Mouse (Mus musculus): Measurements from ENCODE around the gene Vangl1. TPM values are rescaled to one million over a fixed set of nuclear protein-coding genes. Genes with fewer than 3 reads are reported as not detected.
"Not testable (repeated sequence)": the region's sequence is repeated elsewhere in the genome, so short reads cannot be mapped to it uniquely, and the experiment has no call there.

Vangl1 gene
- polyA plus RNA-seq, 2 experiments: 62.2 to 62.8 TPM

DNA sequence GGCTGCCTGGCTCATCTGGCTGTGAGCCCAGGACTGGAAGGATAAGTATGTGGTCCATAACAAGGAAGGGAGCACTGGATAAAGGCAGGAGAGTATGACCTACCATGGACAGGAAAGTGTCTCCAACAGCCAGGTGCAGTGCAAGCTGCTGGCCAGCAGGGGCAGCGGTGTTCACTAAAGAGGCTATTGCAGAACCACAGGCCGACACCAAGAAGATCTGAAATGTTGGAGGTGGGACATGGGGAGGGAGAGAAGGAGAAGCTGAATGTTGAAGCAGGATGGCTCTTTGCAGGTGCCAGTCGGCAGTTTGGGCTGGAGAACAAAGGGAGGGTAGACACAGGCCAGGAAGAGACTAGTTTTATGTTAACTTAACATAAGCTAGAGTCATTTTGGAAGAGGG lies 6.3 kb upstream of the Vangl1 start:
- peaks cover 10% of the 10 kb centered on the region for H3K27me3 ChIP-seq (ENCODE audit: control insufficient read depth, insufficient read depth, low read length)
- H3K9me3 ChIP-seq (ENCODE audit: control insufficient read depth, low read length): no peaks in the 10 kb centered on the region
- no peak overlapping the region for H3K27ac ChIP-seq
- no peaks in the 10 kb centered on the region for H3K36me3 ChIP-seq (replicated peaks; ENCODE audit: control insufficient read depth, insufficient read depth, low read depth)
- TF ChIP-seq EP300 (IDR thresholded peaks at IDR 0.05; ENCODE audit: low read depth) (no peak), CTCF (IDR thresholded peaks at IDR 0.05; ENCODE audit: low read depth) (peak; percentile 98)
- 54% methylated on average over 3 of the region's 3 CpGs for WGBS (ENCODE audit: insufficient replicate concordance)
- ATAC-seq (ENCODE audit: insufficient read depth) (no peak), DNase-seq (ENCODE audit: low read depth in 3 of 3, low spot score in 3 of 3) (peak in 2 of 3 experiments; percentile 7 to 19)
- no peaks in the 10 kb centered on the region for H3K4me1 ChIP-seq (replicated peaks; ENCODE audit: control insufficient read depth in 2 of 2, insufficient read depth in 2 of 2, low read length in 1 of 2)
- no peak overlapping the region for H3K4me2 ChIP-seq (ENCODE audit: low read depth)
- H3K9ac ChIP-seq (replicated peaks): no peak overlapping the region
- H3K4me3 ChIP-seq (ENCODE audit: insufficient read depth in 1 of 2, low read depth in 2 of 2, low read length in 2 of 2): no peak overlapping the region

DNA sequence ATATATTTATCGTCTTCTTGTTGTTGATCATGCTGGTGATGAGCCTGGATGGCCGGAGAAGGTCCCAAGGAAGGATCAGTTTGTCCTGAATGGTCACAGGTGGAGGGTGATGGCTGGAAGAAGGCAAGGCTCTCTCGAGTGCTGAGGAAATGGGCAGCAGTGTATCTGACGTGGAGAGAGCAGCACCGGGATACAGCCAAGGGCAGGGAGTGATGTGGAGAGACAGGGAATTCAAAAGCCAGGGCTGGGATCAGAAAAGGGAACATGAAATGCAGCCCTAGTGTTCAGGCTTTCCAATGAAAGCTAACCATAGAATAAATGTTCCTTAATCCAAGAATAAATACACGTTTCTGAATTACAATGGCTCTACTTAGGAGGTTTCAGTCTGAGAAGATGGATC lies 4.4 kb upstream of the Vangl1 start:
- Histone ChIP-seq H3K4me1 (replicated peaks; ENCODE audit: control insufficient read depth in 2 of 2, insufficient read depth in 2 of 2, low read length in 1 of 2) (no peaks in the 10 kb centered on the region), H3K9me3 (ENCODE audit: control insufficient read depth, low read length) (no peaks in the 10 kb centered on the region), H3K4me2 (ENCODE audit: low read depth) (no peak overlapping the region), H3K4me3 (ENCODE audit: insufficient read depth in 1 of 2, low read depth in 2 of 2, low read length in 2 of 2) (no peak overlapping the region), H3K9ac (replicated peaks) (no peak overlapping the region), H3K27ac (no peak overlapping the region), H3K36me3 (replicated peaks; ENCODE audit: control insufficient read depth, insufficient read depth, low read depth) (no peaks in the 10 kb centered on the region), H3K27me3 (ENCODE audit: control insufficient read depth, insufficient read depth, low read length) (peaks cover 29% of the 10 kb centered on the region)
- DNase-seq (ENCODE audit: low read depth in 3 of 3, low spot score in 3 of 3) (no peak), ATAC-seq (ENCODE audit: insufficient read depth) (no peak)
- WGBS (ENCODE audit: insufficient replicate concordance): 61% methylated on average over 6 of the region's 6 CpGs
- TF ChIP-seq CTCF (IDR thresholded peaks at IDR 0.05; ENCODE audit: low read depth): no peak
- no peak for TF ChIP-seq EP300 (IDR thresholded peaks at IDR 0.05; ENCODE audit: low read depth)

DNA sequence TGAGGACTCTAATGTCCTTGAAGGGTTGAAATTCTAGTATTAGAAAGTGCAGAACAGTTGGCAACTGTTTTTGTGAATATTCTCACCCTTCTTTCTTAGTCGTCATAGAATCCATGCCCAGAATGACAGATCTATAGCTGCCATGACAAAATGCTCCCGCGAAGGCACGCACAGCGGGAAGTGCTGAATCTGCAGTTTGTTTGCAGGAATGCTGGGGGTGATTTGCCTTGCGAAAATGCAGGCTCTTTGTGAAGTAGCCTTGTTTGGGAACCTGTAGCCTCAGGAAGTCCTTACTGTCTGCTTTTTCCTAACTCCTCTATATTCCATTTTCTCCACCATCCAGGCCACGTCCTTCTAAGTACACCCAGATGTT lies 951 bp upstream of the Vangl1 start:
- no peak for DNase-seq (ENCODE audit: low read depth in 3 of 3, low spot score in 3 of 3)
- H3K27ac ChIP-seq: no peak overlapping the region
- no peak overlapping the region for H3K4me3 ChIP-seq (ENCODE audit: insufficient read depth in 1 of 2, low read depth in 2 of 2, low read length in 2 of 2)
- no peak overlapping the region for H3K4me2 ChIP-seq (ENCODE audit: low read depth)
- H3K27me3 ChIP-seq (ENCODE audit: control insufficient read depth, insufficient read depth, low read length): peaks cover 52% of the 10 kb centered on the region
- H3K4me1 ChIP-seq (replicated peaks; ENCODE audit: control insufficient read depth in 2 of 2, insufficient read depth in 2 of 2, low read length in 1 of 2): no peaks in the 10 kb centered on the region
- no peak for ATAC-seq (ENCODE audit: insufficient read depth)
- H3K9me3 ChIP-seq (ENCODE audit: control insufficient read depth, low read length): no peaks in the 10 kb centered on the region
- no peaks in the 10 kb centered on the region for H3K36me3 ChIP-seq (replicated peaks; ENCODE audit: control insufficient read depth, insufficient read depth, low read depth)
- WGBS (ENCODE audit: insufficient replicate concordance): 12% methylated on average over 7 of the region's 7 CpGs
- H3K9ac ChIP-seq (replicated peaks): no peak overlapping the region
- TF ChIP-seq CTCF (IDR thresholded peaks at IDR 0.05; ENCODE audit: low read depth): no peak
- no peak for TF ChIP-seq EP300 (IDR thresholded peaks at IDR 0.05; ENCODE audit: low read depth)

DNA sequence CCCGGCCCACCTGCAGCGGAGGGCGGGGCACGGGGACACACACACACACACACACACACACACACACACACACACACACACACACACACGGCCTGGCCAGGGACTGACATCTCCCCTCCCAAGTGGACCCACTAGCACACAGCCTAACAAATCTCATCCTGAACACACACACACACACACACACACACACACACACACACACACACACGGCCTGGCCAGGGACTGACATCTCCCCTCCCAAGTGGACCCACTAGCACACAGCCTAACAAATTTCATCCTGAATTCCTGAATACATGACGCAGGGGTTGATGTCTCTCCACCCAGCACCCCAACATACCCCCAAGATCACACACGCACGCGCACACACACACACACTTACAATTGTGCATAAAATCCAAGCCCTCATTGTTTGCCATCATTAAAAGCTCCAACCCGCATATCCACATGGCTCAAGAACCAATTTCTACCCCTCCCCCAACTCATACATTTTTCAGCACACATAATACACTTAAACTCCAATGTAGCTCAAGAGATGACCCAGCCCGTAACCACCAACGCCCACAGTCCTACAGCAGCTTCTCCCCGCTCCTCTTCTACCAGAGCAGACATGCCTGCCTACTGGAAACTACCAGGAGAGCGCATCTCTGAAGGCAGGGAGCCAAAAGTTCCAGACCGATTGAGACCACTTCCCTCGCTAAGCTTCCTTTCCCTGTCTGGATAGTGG lies 403 bp upstream of the Vangl1 start:
- ATAC-seq (ENCODE audit: insufficient read depth); H3K9me3 ChIP-seq (ENCODE audit: control insufficient read depth, low read length); DNase-seq (ENCODE audit: low read depth in 3 of 3, low spot score in 3 of 3); H3K4me1 ChIP-seq (replicated peaks; ENCODE audit: control insufficient read depth in 2 of 2, insufficient read depth in 2 of 2, low read length in 1 of 2); H3K9ac ChIP-seq (replicated peaks); H3K27ac ChIP-seq; H3K36me3 ChIP-seq (replicated peaks; ENCODE audit: control insufficient read depth, insufficient read depth, low read depth): not testable (repeated sequence)
- H3K4me3 ChIP-seq (ENCODE audit: insufficient read depth in 1 of 2, low read depth in 2 of 2, low read length in 2 of 2): peak overlapping the region; percentile 47 to 55; a peak in 2 of 4 replicates
- 11% methylated on average over 16 of the region's 17 CpGs for WGBS (ENCODE audit: insufficient replicate concordance)
- peaks cover 52% of the 10 kb centered on the region for H3K27me3 ChIP-seq (ENCODE audit: control insufficient read depth, insufficient read depth, low read length)
- peak overlapping the region; percentile 75 for H3K4me2 ChIP-seq (ENCODE audit: low read depth)

- H3K9me3 ChIP-seq (ENCODE audit: control insufficient read depth, low read length): no peaks in the 10 kb centered on the region
- peak overlapping the region; percentile 75 for H3K4me2 ChIP-seq (ENCODE audit: low read depth)
- H3K4me3 ChIP-seq (ENCODE audit: insufficient read depth in 1 of 2, low read depth in 2 of 2, low read length in 2 of 2): peak overlapping the region in 1 of 2 experiments; percentile 55; a peak in 3 of 4 replicates
- TF ChIP-seq EP300 (IDR thresholded peaks at IDR 0.05; ENCODE audit: low read depth): no peak
- no peak for TF ChIP-seq CTCF (IDR thresholded peaks at IDR 0.05; ENCODE audit: low read depth)
- no peak overlapping the region for H3K27ac ChIP-seq
- ATAC-seq (ENCODE audit: insufficient read depth) (no peak), DNase-seq (ENCODE audit: low read depth in 3 of 3, low spot score in 3 of 3) (no peak)
- no peak overlapping the region for H3K9ac ChIP-seq (replicated peaks)
- peaks cover 52% of the 10 kb centered on the region for H3K27me3 ChIP-seq (ENCODE audit: control insufficient read depth, insufficient read depth, low read length)
- 21% methylated on average over 7 of the region's 7 CpGs for WGBS (ENCODE audit: insufficient replicate concordance)
- H3K4me1 ChIP-seq (replicated peaks; ENCODE audit: control insufficient read depth in 2 of 2, insufficient read depth in 2 of 2, low read length in 1 of 2): no peaks in the 10 kb centered on the region
- no peaks in the 10 kb centered on the region for H3K36me3 ChIP-seq (replicated peaks; ENCODE audit: control insufficient read depth, insufficient read depth, low read depth)
Measured at GRCm38 (mm10) chr3:102203131-102203530, 1.4 kb downstream of the Vangl1 start.

Measured in liver, embryonic 14.5 days (tissue).